Comparison of ENCODE assay signal across 9 mouse cellular contexts in genomic region chr10:40284179-40284831, GRCm38 (mm10). TPM values are rescaled to one million over a fixed set of nuclear protein-coding genes. Genes with fewer than 3 reads are reported as not detected.
DNase-seq lines count a peak whose midpoint lies in the region; ATAC-seq lines count a peak whose summit lies in the region.
"Had no signal": no experiment of that assay in that cellular context is flagged by ENCODE, and none has a peak within 500 bp of the region (broad histone marks: within the 10 kb centered on the region; RNA-seq: fewer than 3 reads in every experiment).

No protein-coding gene starts in this region.

- no peaks in the 10 kb centered on the region for H3K4me1 ChIP-seq in hindbrain, embryonic 14.5 days (replicated peaks; ENCODE audit: control insufficient read depth, insufficient read depth, low read length)
- H3K4me1 ChIP-seq in hindbrain, embryonic 11.5 days (replicated peaks; ENCODE audit: control insufficient read depth, insufficient read depth, low read length) = no peaks in the 10 kb centered on the region
- H3K4me1 ChIP-seq in neural tube, embryonic 13.5 days (replicated peaks) = no peaks in the 10 kb centered on the region
- H3K4me1 ChIP-seq: embryonic facial prominence, embryonic 12.5 days had no signal

- peaks cover 18% of the 10 kb centered on the region for H3K36me3 ChIP-seq in hindbrain, embryonic 14.5 days (replicated peaks; ENCODE audit: control insufficient read depth, insufficient read depth)
- peaks cover 3% of the 10 kb centered on the region; the same call in 1 of the 2 replicates for H3K36me3 ChIP-seq in hindbrain, embryonic 11.5 days (ENCODE audit: control insufficient read depth, insufficient read depth, low read length)
- peaks cover 28% of the 10 kb centered on the region for H3K36me3 ChIP-seq in neural tube, embryonic 13.5 days

- WGBS in hindbrain, embryonic 14.5 days = 73% methylated on average over 10 of the region's 10 CpGs
- WGBS in hindbrain, embryonic 11.5 days = 79% methylated on average over 10 of the region's 10 CpGs
- 80% methylated on average over 10 of the region's 10 CpGs for WGBS in neural tube, embryonic 13.5 days

- intact Hi-C loops in left cerebral cortex, postnatal 14 days (cut with DNase I) = no loop called here

- no peak overlapping the region for H3K4me2 ChIP-seq in hindbrain, embryonic 14.5 days (replicated peaks)
- no peak overlapping the region for H3K4me2 ChIP-seq in hindbrain, embryonic 11.5 days (replicated peaks; ENCODE audit: low read depth, low read length)
- H3K4me2 ChIP-seq in neural tube, embryonic 13.5 days = no peak overlapping the region
- H3K4me2 ChIP-seq: embryonic facial prominence, embryonic 12.5 days had no signal

- no peak overlapping the region for H3K4me3 ChIP-seq in hindbrain, embryonic 14.5 days (replicated peaks; ENCODE audit: low read length)
- no peak overlapping the region for H3K4me3 ChIP-seq in hindbrain, embryonic 11.5 days (ENCODE audit: low read depth, low read length)
- H3K4me3 ChIP-seq in neural tube, embryonic 13.5 days = no peak overlapping the region
- H3K4me3 ChIP-seq: embryonic facial prominence, embryonic 12.5 days had no signal

- DNase-seq in hindbrain, embryonic 14.5 days (ENCODE audit: low spot score) = no peak
- DNase-seq in hindbrain, embryonic 11.5 days (ENCODE audit: low spot score) = no peak
- no peak for DNase-seq in neural tube, embryonic 10.5 days (ENCODE audit: extremely low spot score, low spot score)
- peak; percentile 45 to 67 for DNase-seq in left cerebral cortex, postnatal 14 days (ENCODE audit: low spot score in 2 of 2)
- DNase-seq in MN1 (ENCODE audit: low spot score) = no peak
- no peak for DNase-seq in gastrocnemius, postnatal 25 days
- no peak for DNase-seq in lung, postnatal 14 days

- no peaks in the 10 kb centered on the region for H3K27me3 ChIP-seq in hindbrain, embryonic 14.5 days (ENCODE audit: control insufficient read depth, insufficient read depth, low read length)
- H3K27me3 ChIP-seq in hindbrain, embryonic 11.5 days (ENCODE audit: control insufficient read depth, insufficient read depth, low read length) = no peaks in the 10 kb centered on the region
- H3K27me3 ChIP-seq in neural tube, embryonic 13.5 days = no peaks in the 10 kb centered on the region
- H3K27me3 ChIP-seq: embryonic facial prominence, embryonic 12.5 days had no signal

- no peak overlapping the region for H3K9ac ChIP-seq in hindbrain, embryonic 14.5 days
- H3K9ac ChIP-seq in hindbrain, embryonic 11.5 days (ENCODE audit: low read depth, low read length) = no peak overlapping the region
- no peak overlapping the region for H3K9ac ChIP-seq in neural tube, embryonic 13.5 days
- H3K9ac ChIP-seq: embryonic facial prominence, embryonic 12.5 days had no signal

- no peak overlapping the region for H3K27ac ChIP-seq in hindbrain, embryonic 14.5 days
- no peak overlapping the region for H3K27ac ChIP-seq in hindbrain, embryonic 11.5 days (ENCODE audit: low read depth, low read length)
- no peak overlapping the region for H3K27ac ChIP-seq in neural tube, embryonic 13.5 days (replicated peaks)
- H3K27ac ChIP-seq: embryonic facial prominence, embryonic 12.5 days had no signal

- ATAC-seq in hindbrain, embryonic 14.5 days (ENCODE audit: low FRiP score) = peak; percentile 51; the same call in 1 of the 2 replicates
- ATAC-seq in hindbrain, embryonic 11.5 days (ENCODE audit: low FRiP score) = no peak
- peak; percentile 32; the same call in 1 of the 2 replicates for ATAC-seq in neural tube, embryonic 13.5 days (ENCODE audit: low read depth)

- H3K9me3 ChIP-seq in hindbrain, embryonic 14.5 days (ENCODE audit: control insufficient read depth, low read length) = no peaks in the 10 kb centered on the region
- no peaks in the 10 kb centered on the region for H3K9me3 ChIP-seq in hindbrain, embryonic 11.5 days (ENCODE audit: control insufficient read depth, low read length)
- no peaks in the 10 kb centered on the region for H3K9me3 ChIP-seq in neural tube, embryonic 13.5 days
- H3K9me3 ChIP-seq: embryonic facial prominence, embryonic 12.5 days had no signal

RNA-seq across cellular contexts. Expression of gene Amd1, which starts 17.7 kb away (rescaled TPM):
- 47.5 and 57.4 TPM in 2 replicates for polyA plus RNA-seq in hindbrain, embryonic 14.5 days (2014; fragmentation: Nextera tagmentation; extraction: Ambion mirVana)
- polyA plus RNA-seq in hindbrain, embryonic 11.5 days (2014; fragmentation: Nextera tagmentation; extraction: Ambion mirVana) = 82.2 and 89.7 TPM in 2 replicates
- 40.6 and 44.4 TPM in 2 replicates for polyA plus RNA-seq in neural tube, embryonic 13.5 days (2015; fragmentation: Nextera tagmentation; extraction: Ambion mirVana)
- total RNA-seq in left cerebral cortex, postnatal 14 days (2021) = 10 to 100 TPM; 60.2 to 61.9 TPM
- 100 to 1,000 TPM in 1 of 2 experiments, 10 to 100 TPM in 1; 51.9 to 108 TPM for total RNA-seq in gastrocnemius, postnatal 25 days (2021)

RNA-seq across cellular contexts. Expression of gene Gtf3c6, which starts 26.4 kb away (rescaled TPM):
- polyA plus RNA-seq in hindbrain, embryonic 14.5 days (2014; fragmentation: Nextera tagmentation; extraction: Ambion mirVana) = 71.7 and 73.7 TPM in 2 replicates
- 151 and 155 TPM in 2 replicates for polyA plus RNA-seq in hindbrain, embryonic 11.5 days (2014; fragmentation: Nextera tagmentation; extraction: Ambion mirVana)
- polyA plus RNA-seq in neural tube, embryonic 13.5 days (2015; fragmentation: Nextera tagmentation; extraction: Ambion mirVana) = 106 and 108 TPM in 2 replicates
- total RNA-seq in left cerebral cortex, postnatal 14 days (2021) = 10 to 100 TPM; 19.2 to 21.3 TPM
- total RNA-seq in gastrocnemius, postnatal 25 days (2021) = 10 to 100 TPM; 19.2 to 19.5 TPM

RNA-seq across cellular contexts. Expression of gene Rpf2, which starts 37.5 kb away (rescaled TPM):
- 70.8 and 74.7 TPM in 2 replicates for polyA plus RNA-seq in hindbrain, embryonic 14.5 days (2014; fragmentation: Nextera tagmentation; extraction: Ambion mirVana)
- polyA plus RNA-seq in hindbrain, embryonic 11.5 days (2014; fragmentation: Nextera tagmentation; extraction: Ambion mirVana) = 89.6 and 94.0 TPM in 2 replicates
- 83.9 and 84.4 TPM in 2 replicates for polyA plus RNA-seq in neural tube, embryonic 13.5 days (2015; fragmentation: Nextera tagmentation; extraction: Ambion mirVana)
- total RNA-seq in left cerebral cortex, postnatal 14 days (2021) = 10 to 100 TPM; 20.4 to 25.6 TPM
- 10 to 100 TPM; 11.8 to 14.0 TPM for total RNA-seq in gastrocnemius, postnatal 25 days (2021)

RNA-seq across cellular contexts. Expression of gene Cdk19, which starts 55.1 kb away (rescaled TPM):
- polyA plus RNA-seq in hindbrain, embryonic 14.5 days (2014; fragmentation: Nextera tagmentation; extraction: Ambion mirVana) = 14.4 and 15.2 TPM in 2 replicates
- 9.0 and 9.5 TPM in 2 replicates for polyA plus RNA-seq in hindbrain, embryonic 11.5 days (2014; fragmentation: Nextera tagmentation; extraction: Ambion mirVana)
- polyA plus RNA-seq in neural tube, embryonic 13.5 days (2015; fragmentation: Nextera tagmentation; extraction: Ambion mirVana) = 11.1 and 12.5 TPM in 2 replicates
- total RNA-seq in left cerebral cortex, postnatal 14 days (2021) = 10 to 100 TPM; 43.0 to 43.1 TPM
- total RNA-seq in gastrocnemius, postnatal 25 days (2021) = 1 to 10 TPM; 4.8 to 6.8 TPM

Comparison
In these comparisons a context has a peak if more than half of its experiments do, and no peak if none do; other contexts are left out.
1. DNase-seq: peak in left cerebral cortex, postnatal 14 days (2 of 2); none in hindbrain, embryonic 14.5 days (single experiment), hindbrain, embryonic 11.5 days (single experiment), neural tube, embryonic 10.5 days (single experiment), MN1 (single experiment), gastrocnemius, postnatal 25 days (single experiment) and lung, postnatal 14 days (single experiment).